Mouse (Mus musculus) lung, postnatal 0 days (tissue): ENCODE data around the gene Krt18.

Source experiments
- CTCF ChIP-seq: IDR thresholded peaks from 2 replicates; pipeline ENCODE4 v1.5.1; 2016; ENCODE audit warnings: antibody characterized with exemption, mild to moderate bottlenecking
- EP300 ChIP-seq: IDR thresholded peaks from 2 replicates; pipeline ENCODE4 v1.6.1; 2016; ENCODE audit warnings: antibody characterized with exemption, mild to moderate bottlenecking, control low read depth

- TF ChIP-seq CTCF: no peak
- TF ChIP-seq EP300: no peak
Measured at GRCm38 (mm10) chr15:102007097-102008069, 20.6 kb upstream of the Krt18 start.
